Mouse (Mus musculus) liver, embryonic 12.5 days (tissue): ENCODE results near the gene Ephx3. TPM values are rescaled to one million over a fixed set of nuclear protein-coding genes. Genes with fewer than 3 reads are reported as not detected.
"Not testable (repeated sequence)": the region's sequence is repeated elsewhere in the genome, so short reads cannot be mapped to it uniquely, and the experiment has no call there.

ENCODE experiments used
- ATAC-seq: fragments of 200-750 bp; cut with Nextera tagmentation; 2 replicates; pipeline ENCODE4 v1.8.0; 2017; ENCODE audit warnings: moderate number of reproducible peaks, mild to moderate bottlenecking, moderate library complexity
- H3K27ac ChIP-seq: fragments of 300-500 bp; sonication (generic); 2 replicates; pipeline ENCODE4 v1.5.1; 2016; ENCODE audit warnings: mild to moderate bottlenecking
- H3K27me3 ChIP-seq: fragments of 300-500 bp; sonication (generic); replicated peaks from 2 replicates; pipeline ENCODE4 v1.6.1; 2016; ENCODE audit warnings: mild to moderate bottlenecking, moderate library complexity
- H3K36me3 ChIP-seq: fragments of 300-500 bp; sonication (generic); 2 replicates; pipeline ENCODE4 v1.6.1; 2016; ENCODE audit warnings: mild to moderate bottlenecking, moderate library complexity
- H3K4me1 ChIP-seq: fragments of 300-500 bp; sonication (generic); 2 replicates; pipeline ENCODE4 v1.6.1; 2016
- H3K4me2 ChIP-seq: fragments of 300-500 bp; sonication (generic); 2 replicates; pipeline ENCODE4 v1.6.1; 2016; ENCODE audit warnings: mild to moderate bottlenecking, moderate library complexity
- H3K4me3 ChIP-seq: fragments of 300-500 bp; sonication (generic); 2 replicates; pipeline ENCODE4 v1.5.1; 2016; ENCODE audit warnings: mild to moderate bottlenecking, moderate library complexity
- H3K9ac ChIP-seq: fragments of 300-500 bp; sonication (generic); 2 replicates; pipeline ENCODE4 v1.6.1; 2016; ENCODE audit warnings: mild to moderate bottlenecking, moderate library complexity
- H3K9me3 ChIP-seq: fragments of 300-500 bp; sonication (generic); replicated peaks from 2 replicates; pipeline ENCODE4 v1.6.1; 2016; ENCODE audit warnings: mild to moderate bottlenecking, moderate library complexity
- WGBS: fragments of 180-500 bp; shearing (Covaris S2); methylation state at CpG from one replicate; pipeline ENCODE4 v1.1.7; 2016; ENCODE audit not compliant: insufficient replicate concordance; 5-methylcytosine and 5-hydroxymethylcytosine counted together
- polyA plus RNA-seq: library from polyadenylated mRNA; unstranded; fragments of >200 nt; fragmentation: Nextera tagmentation; extraction: Ambion mirVana; gene quantifications from 2 replicates; pipeline ENCODE4 v1.2.1, GENCODE M21; 2016

The Ephx3 gene
- polyA plus RNA-seq = 0.10 and 0.13 TPM in 2 replicates

- no peak within 1 kb of the TSS for H3K27ac ChIP-seq
- H3K9ac ChIP-seq = 0 out of 2 replicates have a peak within 1 kb of the TSS, but pooled peaks have one; percentile 8
- peak within 1 kb of the TSS; percentile 64 for H3K4me2 ChIP-seq
- WGBS = 11% methylated on average over 42 of the region's 42 CpGs
- H3K9me3 ChIP-seq = no peaks in the 10 kb centered on the region
- ATAC-seq = no peak
- peak within 1 kb of the TSS; percentile 34 for H3K4me3 ChIP-seq
- no peaks in the 10 kb centered on the region for H3K36me3 ChIP-seq
- peaks cover 58% of the 10 kb centered on the region for H3K27me3 ChIP-seq
- H3K4me1 ChIP-seq = peaks cover 19% of the 10 kb centered on the region
Observed at GRCm38 (mm10) chr17:32188863-32189636, at the start of gene Ephx3. Ephx3 (minus strand) TSS chr17:32189549.

GRCm38 (mm10) chr17:32238589-32238988 is 49.2 kb upstream of the Ephx3 start:
- Histone ChIP-seq H3K9ac (no peak overlapping the region), H3K4me2 (no peak overlapping the region), H3K4me3 (no peak overlapping the region), H3K4me1 (peaks cover 32% of the 10 kb centered on the region), H3K36me3 (peaks cover 24% of the 10 kb centered on the region), H3K27me3 (no peaks in the 10 kb centered on the region), H3K9me3 (no peaks in the 10 kb centered on the region), H3K27ac (no peak overlapping the region)
- ATAC-seq = no peak
- WGBS = 20% methylated on average over 1 of the region's 1 CpGs

GRCm38 (mm10) chr17:32235534-32236191 is 46.3 kb upstream of the Ephx3 start:
- 85% methylated on average over 5 of the region's 5 CpGs for WGBS
- Histone ChIP-seq H3K9ac (no peak overlapping the region), H3K4me3 (no peak overlapping the region), H3K27me3 (no peaks in the 10 kb centered on the region), H3K36me3 (peaks cover 22% of the 10 kb centered on the region; the same call in 1 of the 2 replicates), H3K4me2 (no peak overlapping the region), H3K4me1 (peaks cover 32% of the 10 kb centered on the region), H3K27ac (no peak overlapping the region), H3K9me3 (no peaks in the 10 kb centered on the region)
- ATAC-seq = no peak

GRCm38 (mm10) chr17:32233174-32233573 is 43.8 kb upstream of the Ephx3 start:
- H3K4me2 ChIP-seq = no peak overlapping the region
- H3K9me3 ChIP-seq = no peaks in the 10 kb centered on the region
- H3K4me1 ChIP-seq = peaks cover 10% of the 10 kb centered on the region
- no peaks in the 10 kb centered on the region for H3K27me3 ChIP-seq
- H3K36me3 ChIP-seq = peaks cover 37% of the 10 kb centered on the region
- no peak overlapping the region for H3K9ac ChIP-seq
- ATAC-seq = no peak
- no peak overlapping the region for H3K4me3 ChIP-seq
- no peak overlapping the region for H3K27ac ChIP-seq

GRCm38 (mm10) chr17:32229256-32229655 is 39.9 kb upstream of the Ephx3 start:
- Histone ChIP-seq H3K4me2 (no peak overlapping the region), H3K4me3 (no peak overlapping the region), H3K9me3 (no peaks in the 10 kb centered on the region), H3K4me1 (peaks cover 6% of the 10 kb centered on the region), H3K9ac (no peak overlapping the region), H3K36me3 (peaks cover 64% of the 10 kb centered on the region), H3K27ac (no peak overlapping the region), H3K27me3 (no peaks in the 10 kb centered on the region)
- no peak for ATAC-seq
- WGBS = 92% methylated on average over 4 of the region's 4 CpGs

GRCm38 (mm10) chr17:32220873-32221272 is 31.5 kb upstream of the Ephx3 start:
- Histone ChIP-seq H3K4me3 (no peak overlapping the region), H3K27ac (no peak overlapping the region), H3K4me2 (no peak overlapping the region), H3K27me3 (no peaks in the 10 kb centered on the region), H3K4me1 (no peaks in the 10 kb centered on the region), H3K9ac (no peak overlapping the region), H3K9me3 (no peaks in the 10 kb centered on the region), H3K36me3 (peaks cover 100% of the 10 kb centered on the region)
- no peak for ATAC-seq
- WGBS = 63% methylated on average over 3 of the region's 3 CpGs

GRCm38 (mm10) chr17:32215587-32215986 is 26.2 kb upstream of the Ephx3 start:
- H3K4me3 ChIP-seq, H3K27ac ChIP-seq, H3K27me3 ChIP-seq, H3K4me1 ChIP-seq, ATAC-seq, H3K9ac ChIP-seq, H3K9me3 ChIP-seq, H3K4me2 ChIP-seq: not testable (repeated sequence)
- WGBS = 70% methylated on average over 4 of the region's 4 CpGs
- peaks cover 100% of the 10 kb centered on the region for H3K36me3 ChIP-seq

- H3K27ac ChIP-seq, H3K9me3 ChIP-seq, H3K27me3 ChIP-seq, H3K4me2 ChIP-seq, H3K4me3 ChIP-seq, H3K9ac ChIP-seq, H3K4me1 ChIP-seq, ATAC-seq: not testable (repeated sequence)
- 86% methylated on average over 6 of the region's 6 CpGs for WGBS
- H3K36me3 ChIP-seq = peaks cover 100% of the 10 kb centered on the region
Observed at GRCm38 (mm10) chr17:32211554-32211953, 22.2 kb upstream of the Ephx3 start.

- ATAC-seq = 0 out of 2 replicates have a peak, but pooled peaks have one; percentile 51
Observed at GRCm38 (mm10) chr17:32209752-32210151, 20.4 kb upstream of the Ephx3 start.

GRCm38 (mm10) chr17:32209144-32209543 is 19.8 kb upstream of the Ephx3 start:
- H3K4me1 ChIP-seq = no peaks in the 10 kb centered on the region
- no peak overlapping the region for H3K9ac ChIP-seq
- H3K4me3 ChIP-seq = no peak overlapping the region
- ATAC-seq = no peak
- peaks cover 99% of the 10 kb centered on the region for H3K36me3 ChIP-seq
- no peaks in the 10 kb centered on the region for H3K27me3 ChIP-seq
- 86% methylated on average over 6 of the region's 6 CpGs for WGBS
- no peak overlapping the region for H3K27ac ChIP-seq
- no peaks in the 10 kb centered on the region for H3K9me3 ChIP-seq
- H3K4me2 ChIP-seq = no peak overlapping the region

More at GRCm38 (mm10) chr17:32209752-32210151, 20.4 kb upstream of the Ephx3 start:
- Histone ChIP-seq H3K36me3 (peaks cover 99% of the 10 kb centered on the region), H3K27me3 (no peaks in the 10 kb centered on the region), H3K4me3 (no peak overlapping the region), H3K4me1 (no peaks in the 10 kb centered on the region), H3K27ac (no peak overlapping the region), H3K4me2 (no peak overlapping the region), H3K9ac (no peak overlapping the region), H3K9me3 (no peaks in the 10 kb centered on the region)
- 73% methylated on average over 3 of the region's 3 CpGs for WGBS

- no peaks in the 10 kb centered on the region for H3K9me3 ChIP-seq
- peaks cover 99% of the 10 kb centered on the region for H3K36me3 ChIP-seq
- H3K27ac ChIP-seq = no peak overlapping the region
- no peak overlapping the region for H3K4me2 ChIP-seq
- WGBS = 83% methylated on average over 5 of the region's 5 CpGs
- ATAC-seq = no peak
- no peaks in the 10 kb centered on the region for H3K27me3 ChIP-seq
- no peak overlapping the region for H3K4me3 ChIP-seq
- no peak overlapping the region for H3K9ac ChIP-seq
- no peaks in the 10 kb centered on the region for H3K4me1 ChIP-seq
Observed at GRCm38 (mm10) chr17:32207586-32208245, 18.4 kb upstream of the Ephx3 start.

- Histone ChIP-seq H3K4me1 (no peaks in the 10 kb centered on the region), H3K27me3 (no peaks in the 10 kb centered on the region), H3K4me3 (no peak overlapping the region), H3K27ac (no peak overlapping the region), H3K36me3 (peaks cover 99% of the 10 kb centered on the region), H3K4me2 (no peak overlapping the region), H3K9ac (no peak overlapping the region), H3K9me3 (no peaks in the 10 kb centered on the region)
- ATAC-seq = no peak
- WGBS = 83% methylated on average over 3 of the region's 3 CpGs
Observed at GRCm38 (mm10) chr17:32205345-32205744, 16.0 kb upstream of the Ephx3 start.
